Mouse (Mus musculus) liver, postnatal 0 days (tissue): Measurements from ENCODE around the gene Cntn5. TPM values are rescaled to one million over a fixed set of nuclear protein-coding genes. Genes with fewer than 3 reads are reported as not detected.

Experiments used
- ATAC-seq: fragments of 200-750 bp; cut with Nextera tagmentation; 2 replicates; pipeline ENCODE4 v1.8.0; 2017; ENCODE audit warnings: mild to moderate bottlenecking, moderate library complexity
- DNase-seq: peaks from one replicate; pipeline ENCODE4 v3.0.0-alpha.2; 2016
- H3K27ac ChIP-seq: fragments of 300-500 bp; sonication (generic); 2 replicates; pipeline ENCODE4 v1.5.1; 2014; ENCODE audit warnings: antibody characterized with exemption, moderate library complexity, mild to moderate bottlenecking, low read depth
- H3K27me3 ChIP-seq: fragments of 300-500 bp; sonication (generic); 2 replicates; pipeline ENCODE4 v1.6.1; 2014; ENCODE audit warnings: low read length, control low read depth, mixed read lengths; ENCODE audit not compliant: insufficient read depth
- H3K36me3 ChIP-seq: fragments of 300-500 bp; sonication (generic); replicated peaks from 2 replicates; pipeline ENCODE4 v1.6.1; 2014; ENCODE audit warnings: mild to moderate bottlenecking, control low read depth, low read length, moderate library complexity, mixed read lengths; ENCODE audit not compliant: insufficient read depth
- H3K4me1 ChIP-seq: fragments of 300-500 bp; sonication (generic); 2 replicates; pipeline ENCODE4 v1.6.1; 2014; ENCODE audit warnings: antibody characterized with exemption, mild to moderate bottlenecking, control low read depth; ENCODE audit not compliant: insufficient read depth
- H3K4me2 ChIP-seq: fragments of 300-500 bp; sonication (generic); 2 replicates; pipeline ENCODE4 v1.6.1; 2014; ENCODE audit warnings: low read depth, mild to moderate bottlenecking, low read length, moderate library complexity, mixed read lengths
- H3K4me3 ChIP-seq: fragments of 300-500 bp; sonication (generic); 2 replicates; pipeline ENCODE4 v1.5.1; 2014; ENCODE audit warnings: low read depth, low read length
- H3K9ac ChIP-seq: fragments of 300-500 bp; sonication (generic); replicated peaks from 2 replicates; pipeline ENCODE4 v1.6.1; 2014; ENCODE audit warnings: mild to moderate bottlenecking, moderate library complexity
- H3K9me3 ChIP-seq: fragments of 300-500 bp; sonication (generic); 2 replicates; pipeline ENCODE4 v1.6.1; 2016; ENCODE audit warnings: mild to moderate bottlenecking, control low read depth, low read length, mixed read lengths
- CTCF ChIP-seq: sonication (generic); IDR thresholded peaks from 2 replicates; pipeline ENCODE4 v1.5.1; 2016; ENCODE audit warnings: antibody characterized with exemption, low read depth
- EP300 ChIP-seq: IDR thresholded peaks from 2 replicates; pipeline ENCODE4 v1.6.1; 2016; ENCODE audit warnings: antibody characterized with exemption, low read depth, mild to moderate bottlenecking
- WGBS: fragments of 180-500 bp; shearing (Covaris S2); extraction: QIAGEN DNeasy Blood & Tissue Kit; methylation state at CpG from one replicate; pipeline ENCODE4 v1.1.7; 2014; ENCODE audit not compliant: insufficient replicate concordance; 5-methylcytosine and 5-hydroxymethylcytosine counted together
- polyA plus RNA-seq: library from polyadenylated mRNA; unstranded; fragments of >200 nt; fragmentation: Nextera tagmentation; extraction: Ambion mirVana; gene quantifications from 2 replicates; pipeline ENCODE4 v1.2.1, GENCODE M21; 2015

Gene Cntn5
- polyA plus RNA-seq, 1 experiment from 2014 or later, result not detected

GRCm38 (mm10) chr9:10722121-10722520 is 182.5 kb downstream of the Cntn5 start:
- ATAC-seq (no peak), DNase-seq (no peak)
- no peak overlapping the region for H3K4me2 ChIP-seq
- no peaks in the 10 kb centered on the region for H3K36me3 ChIP-seq
- H3K9ac ChIP-seq, result no peak overlapping the region
- H3K27ac ChIP-seq, result no peak overlapping the region
- H3K4me1 ChIP-seq, result no peaks in the 10 kb centered on the region
- H3K9me3 ChIP-seq, result no peaks in the 10 kb centered on the region
- WGBS, result 80% methylated on average over 4 of the region's 4 CpGs
- H3K27me3 ChIP-seq, result no peaks in the 10 kb centered on the region
- H3K4me3 ChIP-seq, result no peak overlapping the region
- TF ChIP-seq CTCF, result no peak
- no peak for TF ChIP-seq EP300

- Histone ChIP-seq H3K4me2 (no peak overlapping the region), H3K9me3 (no peaks in the 10 kb centered on the region), H3K4me1 (no peaks in the 10 kb centered on the region), H3K36me3 (no peaks in the 10 kb centered on the region), H3K9ac (no peak overlapping the region), H3K27ac (no peak overlapping the region), H3K4me3 (no peak overlapping the region), H3K27me3 (no peaks in the 10 kb centered on the region)
- DNase-seq (no peak), ATAC-seq (no peak)
- TF ChIP-seq EP300 (no peak), CTCF (no peak)
- WGBS, result 54% methylated on average over 3 of the region's 3 CpGs
These were observed 185.6 kb downstream of the Cntn5 start for GRCm38 (mm10) chr9:10718986-10719385.

- Histone ChIP-seq H3K27ac (no peak overlapping the region), H3K4me1 (no peaks in the 10 kb centered on the region), H3K9me3 (no peaks in the 10 kb centered on the region), H3K9ac (no peak overlapping the region), H3K36me3 (no peaks in the 10 kb centered on the region), H3K4me2 (no peak overlapping the region), H3K4me3 (no peak overlapping the region), H3K27me3 (no peaks in the 10 kb centered on the region)
- 7% methylated on average over 1 of the region's 1 CpGs for WGBS
- ATAC-seq (no peak), DNase-seq (no peak)
- TF ChIP-seq EP300 (no peak), CTCF (no peak)
These were observed 190.9 kb downstream of the Cntn5 start for GRCm38 (mm10) chr9:10713641-10714040.

GRCm38 (mm10) chr9:10681646-10682045 is 222.9 kb downstream of the Cntn5 start:
- no peaks in the 10 kb centered on the region for H3K9me3 ChIP-seq
- H3K27ac ChIP-seq, result no peak overlapping the region
- H3K4me2 ChIP-seq, result no peak overlapping the region
- TF ChIP-seq CTCF, result no peak
- no peak for TF ChIP-seq EP300
- no peaks in the 10 kb centered on the region for H3K4me1 ChIP-seq
- no peak overlapping the region for H3K4me3 ChIP-seq
- DNase-seq (no peak), ATAC-seq (no peak)
- H3K36me3 ChIP-seq, result no peaks in the 10 kb centered on the region
- no peaks in the 10 kb centered on the region for H3K27me3 ChIP-seq
- H3K9ac ChIP-seq, result no peak overlapping the region

- no peak overlapping the region for H3K4me2 ChIP-seq
- DNase-seq (no peak), ATAC-seq (no peak)
- H3K27me3 ChIP-seq, result no peaks in the 10 kb centered on the region
- no peak overlapping the region for H3K4me3 ChIP-seq
- no peaks in the 10 kb centered on the region for H3K9me3 ChIP-seq
- WGBS, result 73% methylated on average over 3 of the region's 3 CpGs
- no peaks in the 10 kb centered on the region for H3K36me3 ChIP-seq
- no peak overlapping the region for H3K27ac ChIP-seq
- no peak for TF ChIP-seq EP300
- TF ChIP-seq CTCF, result no peak
- H3K4me1 ChIP-seq, result no peaks in the 10 kb centered on the region
- H3K9ac ChIP-seq, result no peak overlapping the region
These were observed 223.4 kb downstream of the Cntn5 start for GRCm38 (mm10) chr9:10681181-10681580.

GRCm38 (mm10) chr9:10668676-10669075 is 235.9 kb downstream of the Cntn5 start:
- 47% methylated on average over 3 of the region's 3 CpGs for WGBS
- Histone ChIP-seq H3K9me3 (no peaks in the 10 kb centered on the region), H3K27me3 (no peaks in the 10 kb centered on the region), H3K4me1 (no peaks in the 10 kb centered on the region), H3K27ac (no peak overlapping the region), H3K4me2 (no peak overlapping the region), H3K36me3 (no peaks in the 10 kb centered on the region), H3K9ac (no peak overlapping the region), H3K4me3 (no peak overlapping the region)
- DNase-seq (no peak), ATAC-seq (no peak)
- TF ChIP-seq CTCF, result no peak
- no peak for TF ChIP-seq EP300

- DNase-seq (no peak), ATAC-seq (no peak)
- H3K27ac ChIP-seq, result no peak overlapping the region
- no peaks in the 10 kb centered on the region for H3K36me3 ChIP-seq
- no peak for TF ChIP-seq EP300
- no peak for TF ChIP-seq CTCF
- WGBS, result 46% methylated on average over 4 of the region's 4 CpGs
- no peaks in the 10 kb centered on the region for H3K4me1 ChIP-seq
- H3K27me3 ChIP-seq, result no peaks in the 10 kb centered on the region
- no peak overlapping the region for H3K9ac ChIP-seq
- no peak overlapping the region for H3K4me3 ChIP-seq
- H3K4me2 ChIP-seq, result no peak overlapping the region
- H3K9me3 ChIP-seq, result no peaks in the 10 kb centered on the region
These were observed 237.1 kb downstream of the Cntn5 start for GRCm38 (mm10) chr9:10667438-10667837.
